Mouse (Mus musculus): Measurements from ENCODE around the gene Med27.

- TF ChIP-seq POLR2A (IDR thresholded peaks at IDR 0.05; ENCODE audit: borderline replicate concordance, control insufficient read depth, low read depth, low read length): no peak
- TF ChIP-seq CTCF (IDR thresholded peaks at IDR 0.05; ENCODE audit: control insufficient read depth, insufficient read depth, low read length): no peak
Measured at GRCm38 (mm10) chr2:29559955-29560354, 213.3 kb downstream of the Med27 start.
